In the genomic region with DNA sequence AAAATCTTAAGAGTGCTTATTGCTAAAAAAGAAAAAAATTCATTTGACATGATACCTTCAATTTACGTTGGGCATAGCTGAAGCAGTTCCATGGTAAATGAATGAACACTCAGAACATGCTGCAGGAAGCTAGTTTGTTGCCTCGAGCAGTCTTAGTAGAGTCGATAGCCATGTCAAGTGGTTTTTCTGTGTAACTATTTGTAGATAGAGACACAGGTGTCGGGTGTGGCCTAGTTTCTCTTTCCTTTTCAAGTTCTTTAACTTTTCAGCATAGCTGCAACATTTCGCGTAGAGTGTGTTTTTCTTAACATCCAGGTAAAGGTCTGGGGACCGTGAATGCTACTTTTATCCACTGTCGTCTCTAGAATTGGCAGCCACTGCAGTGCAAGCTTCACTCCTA, we compare ENCODE assay signal across 16 mouse cellular contexts.
"Had no signal": no experiment of that assay in that cellular context is flagged by ENCODE, and none has a peak within 500 bp of the region (broad histone marks: within the 10 kb centered on the region; RNA-seq: fewer than 3 reads in every experiment).

No protein-coding gene starts in this region.

- ATAC-seq: intestine, embryonic 15.5 days; liver, postnatal 0 days; midbrain, embryonic 15.5 days had no signal

- H3K9ac ChIP-seq: intestine, embryonic 15.5 days; kidney, embryonic 15.5 days; limb, embryonic 12.5 days; liver, embryonic 13.5 days; liver, postnatal 0 days; midbrain, embryonic 15.5 days; neural tube, embryonic 13.5 days; stomach, embryonic 15.5 days had no signal

- H3K27me3 ChIP-seq: intestine, embryonic 15.5 days; kidney, embryonic 15.5 days; limb, embryonic 12.5 days; liver, embryonic 13.5 days; midbrain, embryonic 15.5 days; neural tube, embryonic 13.5 days; stomach, embryonic 15.5 days had no signal

- H3K27ac ChIP-seq: intestine, embryonic 15.5 days; kidney, embryonic 15.5 days; limb, embryonic 12.5 days; liver, embryonic 13.5 days; midbrain, embryonic 10.5 days; midbrain, embryonic 15.5 days; neural tube, embryonic 13.5 days; stomach, embryonic 15.5 days had no signal

- H3K36me3 ChIP-seq: intestine, embryonic 15.5 days; kidney, embryonic 15.5 days; limb, embryonic 12.5 days; liver, embryonic 13.5 days; midbrain, embryonic 10.5 days; midbrain, embryonic 15.5 days; neural tube, embryonic 13.5 days; stomach, embryonic 15.5 days had no signal

- DNase-seq: kidney, adult 18-20 months; kidney, postnatal 25 days; layer of hippocampus, adult 9-11 months; layer of hippocampus, postnatal 36 days; liver; liver, embryonic 13.5 days; liver, postnatal 0 days; retina, postnatal 1 day; right cerebral cortex, postnatal 14 days had no signal

- H3K4me2 ChIP-seq: intestine, embryonic 15.5 days; kidney, embryonic 15.5 days; limb, embryonic 12.5 days; liver, embryonic 13.5 days; midbrain, embryonic 15.5 days; neural tube, embryonic 13.5 days; stomach, embryonic 15.5 days had no signal

- H3K4me1 ChIP-seq: intestine, embryonic 15.5 days; kidney, embryonic 15.5 days; limb, embryonic 12.5 days; liver, embryonic 13.5 days; midbrain, embryonic 10.5 days; midbrain, embryonic 15.5 days; neural tube, embryonic 13.5 days; stomach, embryonic 15.5 days had no signal

- H3K4me3 ChIP-seq: intestine, embryonic 15.5 days; kidney, embryonic 15.5 days; limb, embryonic 12.5 days; liver, embryonic 13.5 days; midbrain, embryonic 10.5 days; midbrain, embryonic 15.5 days; neural tube, embryonic 13.5 days; stomach, embryonic 15.5 days had no signal

- H3K9me3 ChIP-seq: intestine, embryonic 15.5 days; kidney, embryonic 15.5 days; limb, embryonic 12.5 days; liver, embryonic 13.5 days; midbrain, embryonic 10.5 days; midbrain, embryonic 15.5 days; neural tube, embryonic 13.5 days; stomach, embryonic 15.5 days had no signal
